Mouse (Mus musculus): ENCODE data around the gene Gusb.

Gene Gusb

DNA sequence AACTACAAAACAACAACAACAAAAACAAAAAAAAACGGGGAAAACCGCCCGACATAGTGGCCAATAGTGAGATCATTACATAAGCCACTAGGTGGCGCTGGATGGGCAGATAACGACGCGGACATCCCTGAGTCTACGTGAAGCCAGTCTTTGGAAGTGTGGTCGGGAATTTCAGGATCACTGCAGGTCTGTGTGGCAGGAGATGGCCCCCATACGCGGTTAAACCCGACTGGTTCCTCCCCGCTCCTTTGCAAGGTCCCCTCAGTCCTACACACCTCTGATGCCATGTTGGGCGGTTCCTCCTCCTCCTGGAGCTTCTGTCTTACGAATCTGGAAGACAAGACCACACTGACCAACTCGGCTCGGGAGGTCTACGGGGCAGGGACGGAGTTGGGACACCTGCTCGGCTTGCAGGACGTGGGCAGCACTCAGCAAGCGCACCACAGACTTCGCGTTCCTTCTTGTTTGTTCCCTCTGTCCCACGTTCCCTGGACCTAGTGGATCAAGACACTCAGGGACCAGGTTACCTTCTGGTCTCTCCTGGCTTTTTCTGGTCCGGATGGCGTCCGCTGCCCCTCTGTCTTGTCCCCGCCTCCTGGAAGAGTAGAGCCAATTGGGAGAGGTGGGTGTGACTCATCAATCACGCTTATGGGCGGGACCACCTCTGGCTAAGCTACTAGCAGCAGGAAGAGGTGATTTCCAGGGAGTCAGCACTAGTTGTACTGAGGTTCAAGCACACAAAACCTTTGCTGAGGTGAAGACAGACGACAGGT is 21.1 kb upstream of the Gusb start:
- DNase-seq (ENCODE audit: low spot score), result peak; percentile 87

DNA sequence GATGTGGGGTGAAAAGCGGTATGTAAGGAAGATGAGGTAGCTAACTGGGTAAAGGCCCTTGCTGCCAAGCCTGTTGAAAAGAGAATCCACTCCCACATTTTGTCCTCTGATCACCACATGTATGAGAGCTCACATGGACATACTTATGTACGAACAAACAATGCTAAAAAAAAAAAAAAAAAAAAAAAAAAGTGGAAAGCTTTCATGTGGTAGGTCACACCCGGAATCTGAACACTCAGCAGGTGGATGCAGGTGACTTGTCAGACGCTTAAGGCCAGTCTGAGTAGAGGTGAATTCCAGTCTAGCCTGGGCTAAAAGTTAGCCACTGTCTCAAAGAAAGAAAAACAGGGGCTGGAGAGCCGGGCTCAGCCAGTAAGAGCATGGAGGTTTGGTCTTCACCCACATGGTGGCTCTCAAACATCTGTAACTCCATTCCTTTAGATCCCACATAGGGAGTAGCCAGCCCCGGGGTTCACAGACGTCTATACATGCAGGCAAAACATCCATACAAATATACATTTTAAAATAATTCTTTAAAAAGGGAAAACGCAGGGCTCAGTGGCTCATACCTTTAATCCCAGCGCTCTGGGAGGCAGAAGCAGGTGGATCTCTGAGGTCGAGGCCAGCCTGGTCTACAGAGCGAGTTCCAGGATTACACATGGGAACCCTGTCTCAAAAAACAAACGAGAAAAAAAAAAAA is 20.4 kb upstream of the Gusb start:
- no peak for DNase-seq (ENCODE audit: low spot score)

DNA sequence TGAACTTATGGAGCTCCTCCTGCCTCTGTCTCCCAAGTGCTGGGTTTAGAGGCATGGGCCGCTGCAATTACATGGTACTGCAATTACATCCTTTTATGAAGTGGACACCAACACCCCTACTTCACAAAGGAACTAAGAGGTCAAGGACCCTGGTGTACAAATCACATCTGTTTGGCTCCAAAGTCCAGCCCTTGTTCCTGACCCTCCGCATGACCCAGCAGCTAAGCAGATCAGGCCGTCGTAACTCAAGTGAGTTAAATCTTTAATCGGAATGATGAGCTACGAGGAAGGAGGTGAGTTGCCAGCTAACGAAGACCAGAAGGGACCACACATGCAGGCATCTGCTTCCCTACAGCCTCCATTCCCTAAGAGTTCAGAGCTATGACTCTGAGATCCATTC is 19.5 kb upstream of the Gusb start:
- no peak for DNase-seq (ENCODE audit: low spot score)

DNA sequence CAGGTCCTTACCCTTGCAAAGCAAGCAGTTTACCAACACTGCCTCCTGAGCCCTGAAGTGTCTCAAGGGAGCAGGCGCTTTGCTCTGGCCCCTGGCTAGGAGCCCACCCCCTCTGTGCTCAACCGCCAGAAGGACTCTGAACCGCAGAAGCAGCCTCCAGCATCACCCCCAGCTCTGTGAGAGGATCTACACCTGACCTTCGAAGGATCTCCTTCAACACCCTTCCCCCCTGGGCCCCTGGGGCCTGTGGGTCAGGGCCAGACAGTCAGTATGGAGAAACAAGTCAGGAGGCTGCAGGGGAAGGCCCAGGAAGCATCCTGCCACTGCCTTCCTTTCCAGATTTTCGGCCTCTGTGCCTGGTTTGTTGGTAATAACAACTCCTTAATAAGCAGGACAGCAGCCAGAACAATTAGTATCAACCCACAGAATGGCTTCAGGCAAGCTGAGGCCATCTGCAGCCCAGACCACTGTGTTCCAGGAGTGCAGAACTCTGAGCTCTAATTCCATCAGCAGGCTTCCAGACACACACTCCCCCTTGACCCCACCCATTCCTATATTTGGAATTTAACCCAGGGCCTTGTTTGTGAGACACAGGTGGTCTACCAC is 18.6 kb upstream of the Gusb start:
- peak; percentile 59 for DNase-seq (ENCODE audit: low spot score)

DNA sequence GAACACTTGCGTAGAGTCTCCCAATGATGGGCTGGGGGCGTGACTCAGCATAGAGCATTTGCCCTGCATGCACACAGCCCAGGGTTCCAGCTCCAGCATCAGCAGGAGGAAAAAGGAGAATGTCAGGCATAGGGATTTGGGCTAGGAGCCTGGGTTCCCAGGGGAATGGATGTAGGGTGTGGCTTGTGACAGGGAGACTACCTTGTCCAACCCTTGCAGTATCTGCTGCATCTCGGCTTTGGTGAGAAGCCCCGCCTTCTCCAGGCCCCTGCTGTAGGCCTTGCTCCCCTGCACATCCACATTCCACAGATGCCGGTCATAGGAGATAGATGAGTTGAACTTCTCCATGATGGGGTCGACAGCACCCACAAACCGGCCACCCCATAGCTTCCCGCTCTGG is 16.6 kb upstream of the Gusb start:
- DNase-seq (ENCODE audit: low spot score), result no peak

DNA sequence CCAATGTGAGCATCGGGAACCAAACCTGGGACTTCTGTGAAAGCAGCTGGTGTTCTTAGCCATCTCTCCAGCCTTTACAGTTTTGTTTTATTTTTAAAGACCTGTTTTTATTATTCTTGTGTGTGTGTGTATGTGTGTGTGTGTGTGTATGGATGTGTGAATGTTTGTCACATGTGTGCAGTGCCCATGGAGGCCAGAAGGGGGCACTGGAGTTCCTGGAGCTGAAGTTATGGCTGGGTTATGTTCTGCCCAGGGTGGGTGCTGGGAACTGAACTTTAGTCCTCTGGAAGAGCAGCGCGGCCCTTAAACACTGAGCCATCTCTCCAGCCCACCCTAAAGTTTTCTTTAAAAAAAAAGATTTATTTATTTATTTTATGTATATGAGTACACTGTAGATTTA is 12.3 kb upstream of the Gusb start:
- no peak for DNase-seq (ENCODE audit: low spot score)

DNA sequence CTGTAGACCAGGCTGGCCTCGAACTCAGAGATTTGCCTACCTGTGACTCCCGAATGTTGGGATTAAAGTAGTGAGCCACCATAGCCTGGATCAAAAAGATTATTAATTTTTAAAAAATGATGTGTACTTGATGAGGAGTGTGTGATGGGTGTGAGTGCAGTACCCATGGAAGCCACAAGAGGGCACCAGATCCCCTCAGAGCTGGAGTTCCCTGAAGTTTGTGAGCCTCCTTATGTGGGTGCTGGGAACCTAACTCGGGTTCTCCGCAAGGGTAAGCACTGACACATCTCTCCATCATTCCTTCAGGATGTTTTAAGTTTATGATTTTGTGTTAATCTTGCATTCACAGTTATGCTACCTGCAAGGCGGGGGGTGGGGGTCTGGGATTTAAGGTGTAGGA is 8.1 kb upstream of the Gusb start:
- DNase-seq (ENCODE audit: low spot score), result no peak

DNA sequence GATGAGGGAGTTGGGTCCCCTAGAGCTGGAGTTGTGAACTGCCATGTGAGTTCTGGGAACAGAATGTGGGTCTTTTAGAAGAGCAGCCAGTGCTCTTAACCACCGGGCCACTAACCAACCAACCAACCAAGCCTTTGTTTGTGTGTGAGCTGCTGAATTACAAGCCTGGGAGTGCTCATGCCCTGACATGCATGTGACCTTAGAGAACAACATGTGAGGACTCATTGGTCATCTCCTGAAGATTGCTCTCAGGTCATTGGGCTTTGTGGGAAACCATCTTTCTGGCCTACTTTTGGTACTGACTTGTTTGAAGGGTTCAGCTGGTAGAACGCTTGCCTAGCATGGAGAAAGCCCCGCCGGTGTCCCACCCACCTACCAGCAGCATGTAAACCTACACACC is 6.9 kb upstream of the Gusb start:
- no peak for DNase-seq (ENCODE audit: low spot score)

DNA sequence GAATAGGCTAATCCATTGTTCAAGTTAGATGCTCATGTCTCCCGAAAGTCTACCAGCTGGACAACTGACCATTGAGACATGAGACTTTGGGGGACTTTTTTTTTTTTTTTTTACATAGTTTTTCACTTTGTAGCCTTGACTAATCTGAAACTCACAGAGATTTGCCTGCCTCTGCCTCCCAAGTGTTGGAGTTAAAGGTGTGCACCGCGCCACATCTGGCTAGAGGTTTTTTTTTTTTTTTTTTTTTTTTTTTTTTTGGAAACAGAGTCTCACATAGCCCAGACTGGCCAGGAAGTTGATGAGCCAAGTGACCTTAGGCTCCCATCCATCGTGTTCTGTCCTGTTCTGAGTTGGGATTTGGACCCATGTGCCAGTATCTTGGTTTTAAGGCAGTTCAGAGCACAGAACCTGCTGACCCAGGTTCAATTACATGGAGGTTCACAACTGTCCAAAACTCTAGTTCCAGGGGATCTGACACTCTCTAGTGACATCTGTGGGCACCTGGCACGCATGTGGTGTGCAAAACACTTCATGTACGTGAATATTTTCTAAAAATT is 5.3 kb upstream of the Gusb start:
- DNase-seq (ENCODE audit: low spot score), result no peak

DNA sequence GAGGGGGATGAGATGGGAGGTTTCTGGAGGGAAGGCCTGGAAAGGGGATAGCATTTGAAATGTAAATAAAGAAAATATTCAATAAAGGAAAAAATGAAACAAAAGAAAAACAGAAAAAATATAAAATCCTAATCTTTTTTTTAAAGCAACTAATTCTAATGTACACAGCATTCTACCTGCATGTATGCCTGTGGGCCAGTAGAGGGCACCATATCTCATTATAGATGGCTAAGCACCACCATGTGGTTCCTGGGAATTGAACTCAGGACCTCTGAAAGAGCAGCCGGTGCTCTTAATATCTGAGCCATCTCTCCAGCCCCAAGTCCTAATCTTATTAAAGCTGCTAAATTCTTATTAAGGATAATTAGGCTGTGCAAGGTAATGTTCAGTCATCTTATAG is 4.5 kb upstream of the Gusb start:
- DNase-seq (ENCODE audit: low spot score), result no peak

DNA sequence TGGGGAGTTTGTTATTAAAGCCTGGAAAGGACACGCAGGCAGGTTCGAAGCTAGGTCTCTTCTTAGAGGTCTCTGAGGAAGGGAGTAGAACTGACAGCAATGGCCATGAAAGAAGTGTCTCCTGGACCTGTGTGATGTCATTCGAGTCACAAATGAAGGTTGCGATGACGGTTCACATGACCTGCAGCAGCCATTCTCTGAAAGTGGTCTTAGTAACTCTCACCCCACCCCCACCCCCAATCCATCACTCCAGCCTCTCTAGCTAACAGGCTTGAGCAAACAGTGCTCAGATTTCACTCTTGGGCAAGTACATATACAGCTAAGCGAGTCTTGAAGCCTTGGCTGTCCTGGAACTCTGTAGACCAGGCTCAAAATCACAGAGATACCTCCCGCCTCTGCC is 380 bp upstream of the Gusb start:
- DNase-seq (ENCODE audit: low spot score), result no peak

DNA sequence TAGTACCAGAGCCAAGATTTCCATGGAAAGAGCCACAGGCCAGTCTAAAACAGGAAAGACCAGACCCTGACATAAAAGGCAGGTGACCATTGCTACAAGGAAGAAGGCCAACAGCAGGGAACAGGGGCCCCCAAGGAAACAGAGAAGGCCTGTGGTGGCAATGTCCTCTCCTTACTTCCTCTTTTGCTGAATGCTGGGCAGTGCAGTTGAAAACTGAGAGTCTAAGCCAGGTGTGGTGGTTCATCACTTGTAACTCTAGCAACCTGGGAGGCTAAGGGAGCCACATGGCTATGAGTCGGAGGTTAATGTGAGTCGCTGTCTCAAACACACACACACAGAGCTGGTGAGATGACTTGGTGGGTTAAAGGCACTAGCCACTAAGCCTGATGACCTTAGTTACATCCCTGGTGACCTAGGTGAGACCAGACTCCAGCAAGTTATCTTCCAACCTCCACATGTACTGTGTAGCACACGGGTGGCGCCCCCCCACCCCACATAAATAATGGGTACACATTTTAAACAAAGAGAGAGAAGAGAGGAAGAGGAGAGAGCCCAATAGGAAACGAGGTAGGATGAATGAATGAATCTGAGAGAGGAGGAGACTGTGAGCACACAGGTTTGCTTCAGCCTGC is 1.4 kb downstream of the Gusb start:
- no peak for DNase-seq (ENCODE audit: low spot score)

DNA sequence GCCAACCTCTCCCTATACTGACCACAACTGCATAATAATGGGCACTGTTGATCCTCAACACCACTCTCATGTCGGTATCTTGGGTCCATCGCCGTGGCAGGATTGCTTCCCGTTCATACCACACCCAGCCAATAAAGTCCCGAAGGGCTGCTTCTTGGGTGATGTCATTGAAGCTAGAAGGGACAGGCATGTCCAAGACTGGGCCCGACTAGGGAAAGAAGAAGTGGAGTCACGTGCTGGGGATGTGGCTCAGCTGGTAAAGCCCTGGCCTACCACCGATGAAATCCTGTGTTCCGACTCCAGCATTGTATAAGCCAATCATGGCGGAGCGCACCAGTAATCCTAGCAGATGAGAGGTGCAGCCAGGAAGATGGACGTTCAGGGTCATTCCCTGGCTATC is 2.1 kb downstream of the Gusb start:
- no peak for DNase-seq (ENCODE audit: low spot score)

DNA sequence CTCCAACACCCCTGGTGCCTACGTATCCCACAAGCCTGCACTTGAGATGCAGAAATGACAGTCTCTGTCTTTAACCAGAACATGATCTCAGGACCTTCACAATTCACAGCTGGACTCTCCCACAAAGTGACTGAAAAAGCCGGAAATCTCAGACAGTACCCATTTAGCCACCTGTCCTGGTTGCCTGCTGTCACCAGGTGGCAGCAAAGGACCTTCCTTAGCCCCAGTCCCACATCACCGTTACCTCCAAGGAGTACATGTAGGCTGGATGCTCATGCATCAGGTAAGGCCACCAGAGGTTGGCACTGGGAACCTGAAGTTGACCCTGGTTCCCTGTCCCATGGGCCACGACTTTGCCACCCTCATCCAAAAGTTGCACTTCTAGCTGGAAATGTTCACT is 3.8 kb downstream of the Gusb start:
- DNase-seq (ENCODE audit: low spot score), result no peak

DNA sequence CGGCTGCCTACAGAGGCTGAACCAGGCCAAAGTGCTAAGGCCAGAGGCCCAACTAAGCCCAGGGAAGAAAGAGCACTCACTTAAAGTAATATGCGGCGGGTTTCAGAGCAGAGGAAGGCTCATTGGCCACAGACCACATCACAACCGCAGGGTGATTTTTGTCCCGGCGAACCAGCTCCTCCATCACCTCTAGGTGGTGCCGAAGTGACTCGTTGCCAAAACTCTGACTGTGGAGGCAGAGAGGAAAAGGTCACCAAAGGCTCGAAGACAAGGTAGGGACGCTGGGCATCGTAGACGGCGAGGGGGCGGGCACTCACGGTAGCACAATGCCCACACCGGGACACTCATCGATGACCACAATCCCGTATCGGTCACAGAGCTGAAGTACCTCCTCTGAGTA is 5.1 kb downstream of the Gusb start:
- no peak for DNase-seq (ENCODE audit: low spot score)

DNA sequence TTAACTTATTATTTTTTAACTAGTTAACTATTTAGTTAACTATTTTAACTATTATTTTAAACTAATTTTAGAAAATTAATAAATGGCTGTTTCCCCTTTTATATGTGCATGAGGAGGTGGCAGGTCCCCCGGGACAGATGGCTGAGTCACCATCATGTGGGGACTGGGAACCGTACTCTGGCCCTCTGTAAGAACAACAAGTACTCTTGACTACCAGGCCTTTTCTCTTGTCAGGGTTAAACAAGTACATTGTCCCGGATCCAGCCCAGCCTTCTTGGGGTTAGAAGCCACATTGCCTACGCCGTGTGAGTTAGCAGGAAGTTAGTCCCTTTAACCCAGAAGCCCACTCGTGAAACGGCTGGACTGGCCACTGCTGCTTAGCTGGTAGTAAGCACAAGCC is 7.9 kb downstream of the Gusb start:
- DNase-seq (ENCODE audit: low spot score), result no peak

DNA sequence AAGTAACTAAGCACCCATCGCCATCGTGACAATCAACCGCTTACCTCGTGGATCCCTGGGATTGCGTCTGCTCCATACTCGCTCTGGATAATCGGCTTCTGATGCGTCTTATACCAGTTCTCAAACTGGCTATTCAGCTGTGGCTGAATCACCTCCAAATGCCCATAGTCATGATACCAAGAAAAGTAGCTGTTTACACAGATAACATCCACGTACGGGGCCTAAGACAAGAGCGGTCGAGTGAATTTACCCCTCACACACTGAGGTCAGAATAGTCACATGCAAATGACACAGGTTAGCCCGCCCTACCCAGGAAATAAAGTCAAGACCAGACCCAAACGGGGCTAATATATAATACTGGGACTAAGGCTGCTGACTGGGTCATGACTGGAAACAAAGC is 9.5 kb downstream of the Gusb start:
- DNase-seq (ENCODE audit: low spot score), result no peak

DNA sequence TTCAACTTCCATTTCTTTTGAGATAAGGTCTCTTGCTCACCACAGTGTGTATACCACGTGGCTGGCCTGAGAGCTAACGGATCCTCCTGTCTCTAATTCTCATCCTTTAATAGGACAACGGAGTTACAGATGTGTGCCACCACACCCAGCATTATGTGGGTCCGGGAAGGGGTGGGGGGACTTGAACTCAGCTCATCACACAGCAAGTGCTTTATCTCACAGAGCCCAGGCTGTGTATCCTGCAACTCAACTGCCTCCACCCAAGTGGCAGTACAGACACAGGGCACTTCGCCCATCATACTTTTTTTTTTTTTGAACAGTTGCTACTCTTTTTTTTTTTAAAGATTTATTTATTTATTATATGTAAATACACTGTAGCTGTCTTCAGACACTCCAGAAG is 11.0 kb downstream of the Gusb start:
- DNase-seq (ENCODE audit: low spot score), result no peak

DNA sequence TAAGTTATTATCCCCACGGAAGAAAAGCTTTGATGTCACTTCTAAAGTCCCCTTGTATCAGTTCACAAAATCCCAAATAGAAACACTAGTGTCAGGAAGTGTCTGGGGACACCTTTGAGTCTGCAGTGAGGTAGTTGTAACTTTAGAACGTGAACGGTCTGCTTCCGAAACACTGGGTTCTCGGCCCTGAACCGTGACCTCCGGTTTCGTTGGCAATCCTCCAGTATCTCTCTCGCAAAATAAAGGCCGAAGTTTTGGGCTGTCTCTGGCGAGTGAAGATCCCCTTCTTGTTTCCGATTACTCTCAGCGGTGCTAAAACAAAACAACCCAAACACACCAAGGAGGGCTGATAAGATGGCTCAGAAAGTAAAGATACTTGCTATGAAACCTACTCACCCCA is 13.5 kb downstream of the Gusb start:
- DNase-seq (ENCODE audit: low spot score), result no peak

DNA sequence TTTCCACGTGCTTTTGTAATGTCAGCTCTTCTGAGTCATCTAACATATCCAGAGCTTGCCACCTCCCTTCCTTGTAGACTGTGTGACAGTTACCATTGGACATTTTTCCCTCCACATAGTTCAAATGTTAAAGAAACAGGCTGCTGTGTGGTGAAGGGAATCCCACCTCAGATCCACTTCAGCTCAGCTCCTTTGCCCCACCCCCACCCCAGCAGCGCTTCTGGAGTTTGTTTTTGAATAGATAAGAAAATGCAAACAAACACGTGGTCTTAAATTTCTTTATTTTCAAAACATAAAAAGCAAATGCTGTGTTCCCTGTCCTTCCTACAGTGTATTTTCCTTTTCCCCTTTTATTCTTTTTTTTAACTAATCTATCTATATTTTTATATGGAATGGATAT is 22.6 kb downstream of the Gusb start:
- DNase-seq (ENCODE audit: low spot score), result no peak

DNA sequence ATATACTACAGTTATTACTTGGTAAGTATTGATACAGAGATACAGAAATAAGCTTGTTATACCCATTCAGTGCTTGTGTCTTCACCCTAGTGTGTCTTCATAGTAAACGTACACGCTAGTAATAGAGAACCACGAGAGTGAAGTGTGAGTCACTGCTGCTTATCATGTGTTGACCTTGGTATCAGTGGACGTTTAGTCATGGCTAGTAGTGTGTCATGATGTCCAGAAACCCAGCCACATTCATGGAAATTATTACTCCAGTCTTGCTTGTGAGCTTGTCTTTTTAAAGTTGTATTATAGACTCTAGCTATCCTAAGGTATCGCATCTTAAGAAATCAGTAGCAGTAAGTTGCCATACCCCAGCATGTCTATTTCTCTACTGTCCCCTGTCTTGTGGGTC is 24.2 kb downstream of the Gusb start:
- DNase-seq (ENCODE audit: low spot score), result no peak

DNA sequence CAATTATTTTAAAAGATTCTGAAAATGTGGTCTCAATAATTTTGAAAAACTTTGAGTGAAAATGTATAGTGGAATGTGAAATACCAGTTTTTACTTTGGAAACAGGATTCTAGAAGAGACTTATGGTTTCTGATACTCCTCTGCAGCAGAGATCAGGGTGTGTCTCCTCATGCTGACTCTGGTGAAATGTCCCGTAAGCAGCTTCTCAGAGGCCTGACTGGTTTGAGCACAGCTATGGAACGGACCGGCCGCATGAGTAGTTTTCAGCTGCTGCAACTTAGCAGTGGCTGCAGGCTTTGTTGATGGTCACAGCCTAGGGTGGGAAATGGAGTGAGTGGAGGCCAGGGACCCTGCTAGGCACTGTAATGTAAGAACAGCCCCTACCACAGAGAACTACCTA is 25.1 kb downstream of the Gusb start:
- DNase-seq (ENCODE audit: low spot score), result no peak

DNA sequence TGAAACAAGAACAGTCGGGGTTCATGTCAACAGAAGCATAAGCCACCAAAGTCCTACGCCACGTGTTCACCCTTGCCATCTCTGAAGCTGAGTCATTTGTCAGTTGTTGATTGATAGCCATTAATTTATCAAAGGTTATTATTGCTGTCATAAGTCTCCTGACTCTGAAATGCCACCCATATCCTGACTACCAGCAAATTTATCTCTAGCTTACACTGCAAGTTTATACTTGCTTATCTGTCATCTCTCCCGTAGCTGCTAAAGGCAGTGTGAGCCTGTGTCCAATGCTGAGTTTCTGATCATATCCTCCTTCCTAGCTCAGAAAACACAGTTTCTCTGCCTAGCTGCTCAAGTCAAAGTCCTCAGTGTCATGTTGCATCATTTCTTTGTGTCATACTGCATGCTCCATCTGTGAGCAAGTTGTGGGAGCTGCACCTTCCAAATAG is 28.0 kb downstream of the Gusb start:
- no peak for DNase-seq (ENCODE audit: low spot score)
